Mouse (Mus musculus) adrenal gland, postnatal 10 days (tissue): ENCODE measurements at regions not wholly inside any gene's neighbourhood (a gene's known extent, or its start where the extent isn't known, plus 50 kb on each side); places are given as distances from the start of the nearest gene placed in this dataset.
A peak's percentile ranks its signal among the peaks of the same experiment; 100 is the strongest.

ENCODE experiments used
- DNase-seq: peaks from one replicate; pipeline ENCODE4 v3.0.0; 2021; ENCODE audit warnings: mixed read lengths

DNA sequence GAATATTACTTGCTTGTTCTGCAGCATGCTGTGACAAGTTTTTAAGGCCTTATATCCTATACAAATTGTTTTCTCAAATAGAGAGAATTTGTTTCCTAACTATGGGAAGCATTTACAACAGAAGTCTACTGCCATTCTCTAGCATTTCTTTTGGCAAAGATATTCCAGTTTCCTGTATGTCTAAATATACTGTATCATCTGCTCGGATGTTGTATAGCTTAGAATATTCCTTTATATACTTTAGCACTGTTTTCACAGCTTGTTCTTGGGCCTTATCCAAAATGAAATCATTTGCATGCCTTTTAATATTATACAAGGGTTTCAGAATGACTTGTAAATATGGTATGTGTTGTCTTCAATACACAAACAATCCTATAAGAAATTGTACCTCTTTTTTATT is 92.1 kb upstream of the Ins2 start:
- no peak for DNase-seq

DNA sequence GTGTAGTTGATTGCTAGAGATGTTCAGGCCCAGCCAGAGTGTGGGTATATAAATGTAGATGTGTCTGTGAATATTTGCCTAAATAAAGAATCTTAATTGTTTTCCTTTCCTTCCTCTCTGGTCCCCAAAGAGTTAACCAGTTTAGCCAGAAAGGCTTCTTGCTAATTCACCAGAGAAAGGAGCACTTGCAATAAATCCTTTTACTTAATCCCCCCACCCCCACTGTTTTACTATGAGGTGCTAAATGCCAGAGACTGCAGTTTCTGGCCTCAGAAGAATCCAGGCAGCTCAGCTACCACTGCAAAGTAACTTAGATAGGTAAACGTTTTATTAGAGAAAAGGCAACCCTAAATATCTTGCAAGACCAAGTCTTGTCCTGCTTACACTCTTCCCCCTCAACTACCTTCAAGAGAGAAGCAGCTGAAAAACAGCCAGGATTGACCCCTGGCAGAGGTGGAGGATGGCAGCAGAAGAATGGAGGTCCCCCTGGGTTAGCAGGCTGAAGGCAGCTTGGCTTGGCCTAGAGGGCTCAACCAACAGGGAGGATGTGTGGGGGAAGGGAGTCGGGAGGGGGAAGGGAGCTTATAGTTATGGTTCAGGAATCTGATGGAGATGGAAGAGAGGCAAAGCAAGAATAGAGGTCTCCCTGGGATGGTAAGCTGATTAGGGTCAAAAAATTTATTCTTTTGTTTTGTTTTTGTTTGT is 87.9 kb upstream of the Ins2 start:
- no peak for DNase-seq

DNA sequence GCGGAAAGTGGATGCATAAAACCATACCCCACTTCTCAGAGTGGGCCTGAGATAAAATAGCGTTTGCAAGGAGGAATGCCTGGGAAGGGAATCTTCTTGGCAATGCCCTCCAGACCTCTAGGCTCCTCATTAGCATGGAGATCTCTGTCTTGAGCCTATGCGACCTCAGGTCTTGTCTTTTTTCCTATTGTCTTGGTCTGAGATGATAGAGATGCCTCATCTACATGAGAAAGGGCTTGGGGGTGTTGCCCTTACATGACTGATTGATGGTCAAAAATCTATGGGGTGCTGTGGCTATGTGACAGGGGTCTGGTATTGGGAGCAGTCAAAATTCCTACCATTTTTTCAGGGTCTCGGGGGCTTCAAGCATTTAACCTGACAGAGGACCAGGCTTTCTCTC is 67.5 kb upstream of the Ins2 start:
- no peak for DNase-seq

DNA sequence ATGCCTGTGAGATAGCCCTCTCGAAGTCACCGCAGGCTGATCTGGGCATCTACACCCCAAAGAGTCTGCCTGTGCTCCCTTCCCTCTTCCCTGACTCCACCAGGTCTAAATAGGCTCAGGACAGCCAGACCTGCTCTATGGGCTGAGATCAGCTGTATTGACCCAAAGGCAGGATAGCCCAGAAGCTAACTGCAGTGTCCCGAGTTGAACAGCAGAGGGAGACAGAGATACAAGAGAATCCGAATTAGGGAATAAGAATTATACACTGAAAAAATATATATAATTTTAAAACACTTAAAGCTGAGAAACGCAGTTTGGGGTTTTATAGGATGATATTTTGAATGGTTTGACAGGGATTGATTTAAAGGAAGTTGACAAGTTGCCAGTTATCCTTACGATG is 56.2 kb upstream of the Ins2 start:
- peak; percentile 67 for DNase-seq

DNA sequence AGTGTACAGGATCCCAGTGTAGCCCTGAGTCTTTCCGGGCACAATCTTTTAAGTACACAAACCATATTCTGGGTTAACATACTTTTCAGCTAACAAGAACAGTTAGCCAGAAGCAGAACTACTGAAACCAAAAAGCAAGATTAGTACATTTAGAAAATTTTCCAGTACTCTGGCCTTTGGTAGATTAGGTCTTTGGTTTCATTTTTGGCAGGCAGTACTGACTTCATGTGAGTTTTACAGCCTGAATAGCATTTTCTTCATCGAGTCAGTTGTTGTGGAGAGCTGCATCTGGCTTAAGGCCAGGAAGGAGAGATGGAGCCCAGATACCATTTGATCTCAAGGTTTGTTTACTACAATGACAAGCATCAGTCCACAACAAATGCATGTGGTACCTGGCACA is 51.3 kb upstream of the Ins2 start:
- DNase-seq, result no peak
